Mouse (Mus musculus): ENCODE results near the gene Wap. TPM values are rescaled to one million over a fixed set of nuclear protein-coding genes. Genes with fewer than 3 reads are reported as not detected.

Wap gene
- polyA plus RNA-seq, 1 experiment = not detected

- Histone ChIP-seq H3K4me1 (ENCODE audit: control insufficient read depth, insufficient read depth, low read length) (peaks cover 9% of the 10 kb centered on the region), H3K4me3 (replicated peaks; ENCODE audit: insufficient read depth, low read depth, low read length) (peak overlapping the region; percentile 63), H3K27ac (ENCODE audit: insufficient read depth, low read length) (peak overlapping the region; percentile 88), H3K27me3 (ENCODE audit: control insufficient read depth, insufficient read depth, low read length) (no peaks in the 10 kb centered on the region)
- DNase-seq = peak in 1 of 2 experiments; percentile 63
- WGBS = 3% methylated on average over 13 of the region's 13 CpGs
- TF ChIP-seq POLR2A (IDR thresholded peaks at IDR 0.05; ENCODE audit: borderline replicate concordance, insufficient read depth, low read length) (no peak), CTCF (IDR thresholded peaks at IDR 0.05; ENCODE audit: borderline replicate concordance, insufficient read depth, low read depth, low read length) (peak; percentile 23; the same call in 1 of the 2 replicates)
These were observed 33.4 kb downstream of the Wap start for GRCm38 (mm10) chr11:6605021-6605481.

GRCm38 (mm10) chr11:6604604-6604936, 33.9 kb downstream of the Wap start:
- no peak for DNase-seq
- Histone ChIP-seq H3K27me3 (ENCODE audit: control insufficient read depth, insufficient read depth, low read length) (no peaks in the 10 kb centered on the region), H3K27ac (ENCODE audit: insufficient read depth, low read length) (peak overlapping the region; percentile 88), H3K4me3 (replicated peaks; ENCODE audit: insufficient read depth, low read depth, low read length) (peak overlapping the region; percentile 63), H3K4me1 (ENCODE audit: control insufficient read depth, insufficient read depth, low read length) (peaks cover 13% of the 10 kb centered on the region)
- TF ChIP-seq CTCF (IDR thresholded peaks at IDR 0.05; ENCODE audit: borderline replicate concordance, insufficient read depth, low read depth, low read length) = no peak
- no peak for TF ChIP-seq POLR2A (IDR thresholded peaks at IDR 0.05; ENCODE audit: borderline replicate concordance, insufficient read depth, low read length)

- peak overlapping the region; percentile 88 for H3K27ac ChIP-seq (ENCODE audit: insufficient read depth, low read length)
- 2% methylated on average over 12 of the region's 12 CpGs for WGBS
- no peaks in the 10 kb centered on the region for H3K27me3 ChIP-seq (ENCODE audit: control insufficient read depth, insufficient read depth, low read length)
- TF ChIP-seq CTCF (IDR thresholded peaks at IDR 0.05; ENCODE audit: borderline replicate concordance, insufficient read depth, low read depth, low read length) = no peak
- TF ChIP-seq POLR2A (IDR thresholded peaks at IDR 0.05; ENCODE audit: borderline replicate concordance, insufficient read depth, low read length) = no peak
- peak; percentile 71 to 76 for DNase-seq
- peak overlapping the region; percentile 63 for H3K4me3 ChIP-seq (replicated peaks; ENCODE audit: insufficient read depth, low read depth, low read length)
- peaks cover 17% of the 10 kb centered on the region for H3K4me1 ChIP-seq (ENCODE audit: control insufficient read depth, insufficient read depth, low read length)
These were observed 34.4 kb downstream of the Wap start for GRCm38 (mm10) chr11:6603887-6604603.

- Histone ChIP-seq H3K27me3 (ENCODE audit: control insufficient read depth, insufficient read depth, low read length) (no peaks in the 10 kb centered on the region), H3K4me3 (replicated peaks; ENCODE audit: insufficient read depth, low read depth, low read length) (no peak overlapping the region), H3K4me1 (ENCODE audit: control insufficient read depth, insufficient read depth, low read length) (peaks cover 20% of the 10 kb centered on the region), H3K27ac (ENCODE audit: insufficient read depth, low read length) (no peak overlapping the region)
- no peak for TF ChIP-seq CTCF (IDR thresholded peaks at IDR 0.05; ENCODE audit: borderline replicate concordance, insufficient read depth, low read depth, low read length)
- no peak for TF ChIP-seq POLR2A (IDR thresholded peaks at IDR 0.05; ENCODE audit: borderline replicate concordance, insufficient read depth, low read length)
- DNase-seq = no peak
- WGBS = 32% methylated on average over 9 of the region's 9 CpGs
These were observed 35.2 kb downstream of the Wap start for GRCm38 (mm10) chr11:6603224-6603623.

- Histone ChIP-seq H3K27ac (ENCODE audit: insufficient read depth, low read length) (no peak overlapping the region), H3K27me3 (ENCODE audit: control insufficient read depth, insufficient read depth, low read length) (no peaks in the 10 kb centered on the region), H3K4me3 (replicated peaks; ENCODE audit: insufficient read depth, low read depth, low read length) (no peak overlapping the region), H3K4me1 (ENCODE audit: control insufficient read depth, insufficient read depth, low read length) (peaks cover 20% of the 10 kb centered on the region)
- TF ChIP-seq POLR2A (IDR thresholded peaks at IDR 0.05; ENCODE audit: borderline replicate concordance, insufficient read depth, low read length) (no peak), CTCF (IDR thresholded peaks at IDR 0.05; ENCODE audit: borderline replicate concordance, insufficient read depth, low read depth, low read length) (no peak)
- peak in 1 of 2 experiments; percentile 30 for DNase-seq
- 73% methylated on average over 9 of the region's 9 CpGs for WGBS
These were observed 35.8 kb downstream of the Wap start for GRCm38 (mm10) chr11:6602662-6603061.

- H3K4me1 ChIP-seq (ENCODE audit: control insufficient read depth, insufficient read depth, low read length) = peaks cover 20% of the 10 kb centered on the region
- H3K27ac ChIP-seq (ENCODE audit: insufficient read depth, low read length) = no peak overlapping the region
- 67% methylated on average over 20 of the region's 20 CpGs for WGBS
- peak in 1 of 2 experiments; percentile 31 for DNase-seq
- no peak overlapping the region for H3K4me3 ChIP-seq (replicated peaks; ENCODE audit: insufficient read depth, low read depth, low read length)
- TF ChIP-seq POLR2A (IDR thresholded peaks at IDR 0.05; ENCODE audit: borderline replicate concordance, insufficient read depth, low read length) (no peak), CTCF (IDR thresholded peaks at IDR 0.05; ENCODE audit: borderline replicate concordance, insufficient read depth, low read depth, low read length) (no peak)
- H3K27me3 ChIP-seq (ENCODE audit: control insufficient read depth, insufficient read depth, low read length) = no peaks in the 10 kb centered on the region
These were observed 36.6 kb downstream of the Wap start for GRCm38 (mm10) chr11:6601649-6602480.

- no peaks in the 10 kb centered on the region for H3K27me3 ChIP-seq (ENCODE audit: control insufficient read depth, insufficient read depth, low read length)
These were observed 38.0 kb downstream of the Wap start for GRCm38 (mm10) chr11:6600284-6600944.

More at GRCm38 (mm10) chr11:6600284-6600944, 38.0 kb downstream of the Wap start:
- TF ChIP-seq CTCF (IDR thresholded peaks at IDR 0.05; ENCODE audit: borderline replicate concordance, insufficient read depth, low read depth, low read length) = no peak
- TF ChIP-seq POLR2A (IDR thresholded peaks at IDR 0.05; ENCODE audit: borderline replicate concordance, insufficient read depth, low read length) = 0 out of 2 replicates have a peak, but pooled peaks have one; percentile 25
- H3K4me3 ChIP-seq (replicated peaks; ENCODE audit: insufficient read depth, low read depth, low read length) = no peak overlapping the region
- no peak overlapping the region for H3K27ac ChIP-seq (ENCODE audit: insufficient read depth, low read length)
- H3K4me1 ChIP-seq (ENCODE audit: control insufficient read depth, insufficient read depth, low read length) = peaks cover 26% of the 10 kb centered on the region
- 75% methylated on average over 8 of the region's 8 CpGs for WGBS
- DNase-seq = peak in 1 of 2 experiments; percentile 26
